Mouse (Mus musculus): ENCODE measurements around the gene Adora3. TPM values are rescaled to one million over a fixed set of nuclear protein-coding genes. Genes with fewer than 3 reads are reported as not detected.

The Adora3 gene
- total RNA-seq (2023), result 1.1 TPM

DNA sequence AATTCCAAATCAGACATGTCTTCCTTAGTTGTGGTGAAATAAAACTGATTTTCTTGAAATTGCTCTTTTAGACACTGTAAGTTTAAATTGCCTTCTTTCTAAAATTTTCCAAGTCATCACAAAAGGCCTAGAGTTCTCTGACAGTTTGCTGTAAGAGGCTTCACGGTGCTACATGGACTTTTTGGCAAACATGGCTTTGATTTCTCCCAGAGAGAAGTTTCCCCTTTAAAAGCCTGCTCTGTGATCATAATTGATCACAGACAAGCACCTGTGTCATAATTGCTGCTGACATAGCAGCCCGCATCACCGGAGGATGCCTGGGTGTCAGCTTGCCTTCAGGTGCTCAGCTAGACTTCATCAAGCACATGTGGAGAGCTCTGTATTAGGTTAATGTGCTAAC lies at the start of gene Adora3, which contains the start of gene Tmigd3:
TSS of gene Adora3 (plus strand) at position 301 of the 400 bp plus-strand sequence.
TSS of gene Tmigd3 (plus strand) at position 346 of the 400 bp plus-strand sequence.

DNA sequence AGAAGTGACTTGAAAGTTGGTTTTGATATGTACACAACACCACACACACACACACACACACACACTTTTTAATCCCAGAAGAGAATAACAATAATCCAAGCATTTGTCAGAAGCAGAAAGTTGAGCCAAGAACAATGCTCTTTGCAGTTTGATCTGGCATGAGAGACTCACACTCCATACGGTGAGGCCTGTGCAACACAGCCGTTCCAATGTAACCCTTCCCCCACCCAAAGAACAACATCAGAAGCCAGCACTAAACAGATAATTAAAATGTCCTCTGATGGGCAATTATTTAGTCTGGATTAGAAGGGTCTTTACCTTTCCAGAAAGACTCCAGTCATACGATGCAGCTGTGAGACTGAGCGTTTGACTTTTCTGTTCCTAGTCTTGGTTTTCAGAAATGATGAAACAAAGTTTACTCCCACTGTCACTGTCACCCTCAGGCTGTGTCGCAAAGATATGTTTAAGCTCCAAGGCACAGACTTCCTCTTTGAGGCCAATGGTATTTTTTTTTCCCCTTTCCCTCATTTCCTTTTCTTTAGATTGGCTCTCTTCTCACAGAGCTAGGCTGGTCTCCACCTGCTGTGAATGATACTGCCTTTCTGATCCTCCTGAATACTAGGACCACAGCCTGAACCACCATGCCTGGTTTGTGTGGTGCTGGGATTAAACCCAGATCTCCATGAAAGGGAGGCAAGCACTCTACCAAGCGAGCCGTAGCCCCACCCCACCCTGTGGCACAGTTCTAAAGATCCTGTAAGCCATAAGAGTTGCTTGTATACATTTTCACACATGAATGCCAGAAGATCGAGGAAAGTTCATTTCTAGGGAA lies 61.8 kb downstream of the Adora3 start, which contains the start of gene I830077J02Rik:
TSS of gene I830077J02Rik (minus strand) at position 425 of the 832 bp plus-strand sequence.

Other genes starting within 250 kb of the Adora3 start
- gene Ddx20, start 183.3 kb upstream of the Adora3 start, total RNA-seq (2023), result 27.9 TPM
- 1.4 TPM for gene Inka2, start 166.3 kb upstream of the Adora3 start, total RNA-seq (2023)
- gene Rap1a, start 69.5 kb upstream of the Adora3 start, total RNA-seq (2023), result 110 TPM
- not detected for gene Tmigd3, start within 50 bp of the Adora3 start, total RNA-seq (2023)
- gene I830077J02Rik, start 61.8 kb downstream of the Adora3 start, total RNA-seq (2023), result 4.6 TPM
- gene Wdr77, start 88.5 kb downstream of the Adora3 start, total RNA-seq (2023), result 47.9 TPM
- gene Atp5f1, start 89.2 kb downstream of the Adora3 start, total RNA-seq (2023), result 131 TPM
- 4.6 TPM for gene Ovgp1, start 102.9 kb downstream of the Adora3 start, total RNA-seq (2023)
- gene Pifo, start 143.8 kb downstream of the Adora3 start, total RNA-seq (2023), result not detected
- gene Chil5, start 162.0 kb downstream of the Adora3 start, total RNA-seq (2023), result 3.3 TPM
- not detected for gene Chia1, start 242.4 kb downstream of the Adora3 start, total RNA-seq (2023)